Mouse (Mus musculus) retina, adult 2 months (tissue): ENCODE data around the gene Myo16.

Source experiments
- DNase-seq: peaks from one replicate; pipeline ENCODE4 v3.0.0-alpha.2; 2012; ENCODE audit warnings: low read depth, low spot score

Myo16 gene

DNA sequence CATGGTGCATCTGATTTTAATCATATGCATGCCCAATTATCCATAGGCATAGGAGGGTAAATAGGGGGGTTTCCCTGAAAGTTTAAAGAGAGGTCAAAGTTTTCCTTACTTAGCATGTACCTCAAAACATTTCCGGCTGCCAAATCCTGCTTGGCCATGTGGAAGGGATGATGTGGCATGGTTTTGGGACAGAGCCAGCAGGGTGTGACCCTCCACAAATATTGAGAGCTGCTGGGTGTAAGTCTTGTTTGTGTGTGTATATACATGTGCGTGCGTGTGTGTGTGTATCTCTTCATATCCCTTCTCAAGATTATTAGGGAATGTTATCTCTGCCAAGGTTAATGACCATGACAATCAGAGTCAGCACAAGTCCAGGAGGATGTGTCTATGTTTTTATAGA is 150.3 kb downstream of the Myo16 start:
- DNase-seq = no peak

DNA sequence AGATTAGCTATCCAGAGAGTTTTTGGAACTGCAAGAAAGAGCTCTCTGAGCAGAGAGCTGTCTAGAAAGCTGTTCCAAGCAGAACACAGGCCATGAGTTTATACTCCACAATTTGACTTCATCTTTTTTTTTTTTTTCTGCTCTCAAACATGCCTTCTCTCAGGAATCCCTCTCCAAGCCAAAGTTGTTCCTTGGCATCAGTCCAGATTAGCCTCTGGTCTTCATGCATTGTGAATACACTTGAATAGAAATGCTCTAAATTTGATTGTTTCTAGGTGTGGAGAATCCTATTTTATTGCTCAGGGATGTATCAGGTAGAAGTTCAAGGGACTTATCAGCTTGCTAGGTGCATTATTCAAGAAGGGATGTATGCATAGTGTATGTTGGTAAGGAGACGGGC is 151.0 kb downstream of the Myo16 start:
- DNase-seq = no peak

DNA sequence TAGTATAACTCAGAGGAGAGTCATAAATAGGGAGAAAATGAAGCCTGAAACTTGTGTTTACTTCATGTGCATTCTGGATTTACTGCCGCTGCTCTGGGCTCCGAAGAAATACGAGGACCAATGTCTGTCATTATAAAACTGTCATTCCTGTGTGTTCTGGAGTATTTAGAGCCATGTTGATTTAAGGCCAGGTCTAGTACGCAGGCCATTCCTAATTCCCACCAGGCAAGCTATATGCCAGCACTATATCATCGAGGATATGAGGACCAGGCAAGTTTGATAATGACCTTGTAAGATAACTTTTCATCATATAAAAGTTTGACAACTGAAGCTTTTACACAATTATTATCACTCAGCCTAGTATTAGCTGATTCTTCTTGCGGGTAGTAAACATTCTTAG is 153.6 kb downstream of the Myo16 start:
- no peak for DNase-seq

DNA sequence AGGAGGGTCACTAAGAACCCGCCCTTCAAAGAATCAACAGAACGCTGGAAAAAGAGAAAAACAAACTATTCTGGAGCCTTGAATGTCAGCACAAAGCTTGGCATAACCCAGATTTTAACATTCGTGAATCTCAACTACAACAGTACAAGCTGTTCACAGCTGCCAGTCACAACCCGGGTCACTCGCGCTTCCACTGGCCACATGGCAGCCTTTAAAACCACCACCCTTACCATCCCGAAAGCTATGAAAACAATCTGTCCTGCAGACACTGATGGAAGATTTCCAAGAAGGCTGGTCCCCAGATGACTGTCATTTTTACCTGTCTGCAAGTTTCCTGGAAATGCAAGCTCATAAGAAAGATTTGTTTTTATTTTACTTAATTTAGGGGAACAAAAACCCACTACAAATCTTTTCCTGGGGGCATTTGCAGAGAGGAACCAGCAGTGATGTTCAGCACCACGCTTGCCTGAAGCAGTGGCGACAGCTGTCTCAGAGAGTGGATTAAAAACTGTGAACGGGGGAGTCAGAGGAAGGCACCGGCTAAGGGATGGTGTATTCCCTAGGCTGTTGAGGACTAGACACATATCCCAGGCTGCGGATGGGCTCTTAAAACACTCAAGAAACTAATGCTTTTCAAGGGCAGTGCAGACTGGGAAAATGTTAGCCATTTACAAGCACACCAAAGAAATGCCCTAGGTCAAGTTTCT is 154.2 kb downstream of the Myo16 start:
- DNase-seq = no peak

GRCm38 (mm10) chr8:10310470-10310869 is 156.8 kb downstream of the Myo16 start:
- DNase-seq = no peak

DNA sequence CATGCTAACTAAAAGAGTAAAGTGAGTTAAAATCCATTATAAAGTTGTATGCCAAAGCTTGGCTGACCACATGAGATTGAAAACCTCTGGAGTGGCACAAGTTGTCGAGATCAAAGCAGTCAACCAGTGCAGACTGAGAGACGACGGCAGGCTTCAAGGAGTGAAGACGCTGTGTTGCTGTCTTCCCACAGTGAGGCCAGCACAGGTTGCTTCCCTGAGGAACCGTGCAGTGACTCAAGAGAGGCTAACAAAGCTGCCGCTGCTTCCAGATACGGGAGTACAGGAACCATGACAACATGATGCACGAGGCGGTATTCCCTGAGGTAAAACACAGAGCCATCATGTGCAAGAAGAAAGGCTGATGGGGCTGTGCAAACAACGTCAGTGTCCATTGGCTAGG is 158.6 kb downstream of the Myo16 start:
- no peak for DNase-seq

- DNase-seq = no peak
Measured at GRCm38 (mm10) chr8:10316201-10316600, 162.5 kb downstream of the Myo16 start.

- no peak for DNase-seq
Measured at GRCm38 (mm10) chr8:10318103-10318502, 164.4 kb downstream of the Myo16 start.

DNA sequence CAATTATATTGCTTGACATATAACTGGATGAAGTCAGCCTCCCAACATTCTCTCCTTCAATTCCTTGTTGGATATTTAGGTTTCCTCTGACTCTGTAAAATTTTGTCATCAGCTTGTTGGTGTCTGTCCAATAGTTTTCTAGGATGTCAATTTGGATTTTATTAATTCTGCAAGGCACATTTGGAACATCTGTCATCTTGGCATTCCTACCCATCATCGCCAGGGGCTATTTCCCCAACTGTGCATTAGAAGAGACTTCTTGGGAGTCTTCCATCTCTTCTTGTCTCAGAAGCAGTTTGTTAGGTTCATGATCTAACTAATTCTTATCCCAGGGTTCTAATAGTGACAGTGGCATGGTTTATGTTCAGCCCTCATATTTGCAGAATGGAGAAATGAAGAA is 196.7 kb downstream of the Myo16 start:
- DNase-seq = no peak

DNA sequence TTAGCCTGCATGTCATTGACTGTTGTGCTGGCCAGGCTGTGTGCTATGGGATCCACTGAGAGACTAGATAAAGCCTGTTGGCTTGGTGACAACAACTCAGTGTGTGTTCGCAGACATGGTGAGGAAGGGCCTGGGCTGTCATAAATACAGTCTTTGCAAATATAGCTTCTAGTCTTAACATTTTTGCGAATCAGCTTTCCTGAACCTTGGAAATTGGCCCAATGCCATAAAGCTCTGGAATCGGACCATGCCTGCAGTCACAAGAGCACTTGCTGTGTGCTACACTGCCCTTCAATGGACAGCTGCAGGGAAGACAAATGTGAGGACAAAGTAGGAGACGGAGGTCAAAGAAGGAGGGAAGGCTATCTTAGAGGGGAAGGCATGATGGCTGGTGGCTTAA is 205.0 kb downstream of the Myo16 start:
- no peak for DNase-seq

GRCm38 (mm10) chr8:10362949-10363348 is 209.2 kb downstream of the Myo16 start:
- no peak for DNase-seq

DNA sequence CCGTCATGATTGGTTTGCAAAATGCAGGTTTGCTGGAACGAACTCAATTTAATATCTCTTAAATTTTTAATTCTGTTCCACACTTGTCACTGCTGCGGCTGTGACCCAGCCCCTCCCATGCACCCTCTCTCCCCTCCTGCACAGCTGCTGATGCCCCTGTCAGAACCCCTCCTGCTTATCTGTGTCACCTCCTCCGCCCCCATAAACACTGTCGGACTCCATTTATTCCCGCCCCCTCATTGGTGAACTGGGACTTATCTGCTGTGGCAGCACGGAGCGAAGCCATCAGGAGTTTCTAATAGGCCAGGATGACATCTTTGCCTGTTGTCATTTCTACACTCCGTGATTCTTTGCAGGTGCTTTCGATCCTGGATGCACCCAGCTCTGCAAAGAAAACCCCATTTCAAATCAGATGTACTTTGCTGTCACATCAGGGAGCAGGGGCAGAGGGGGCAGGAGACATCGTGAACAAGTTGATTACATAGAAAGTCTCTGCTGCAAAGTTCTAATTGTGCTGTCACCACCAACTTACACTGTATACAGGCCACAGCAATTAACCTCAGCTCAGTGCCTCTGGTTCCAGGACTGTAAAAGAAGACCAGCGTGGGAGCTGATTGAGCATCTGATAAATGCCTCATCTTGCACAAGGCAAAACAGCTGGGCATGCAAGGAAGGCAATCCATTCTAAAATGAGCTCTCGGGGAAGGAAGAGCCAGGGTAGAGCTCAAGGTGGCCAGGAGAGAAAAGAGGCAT is 210.1 kb downstream of the Myo16 start:
- DNase-seq = no peak

DNA sequence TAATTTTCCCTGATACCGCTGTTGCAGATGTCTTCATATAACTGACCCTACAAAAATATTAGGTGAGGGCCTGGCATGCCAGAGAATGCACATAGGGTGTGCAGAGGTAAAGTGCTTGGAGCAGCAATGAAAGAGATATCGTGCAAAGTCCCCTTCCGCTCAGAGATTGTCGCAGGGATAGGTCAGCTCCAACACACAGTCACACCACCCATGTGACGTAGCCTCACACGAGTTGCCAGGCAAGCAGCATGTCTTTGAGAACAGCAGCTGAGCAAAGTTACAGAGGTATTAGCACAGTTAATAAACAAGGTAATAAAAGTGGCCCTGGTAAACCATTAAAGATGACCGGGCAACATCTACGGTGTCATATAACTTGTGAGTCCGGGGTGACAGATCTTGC is 212.4 kb downstream of the Myo16 start:
- DNase-seq = no peak

- no peak for DNase-seq
Measured at GRCm38 (mm10) chr8:10372571-10372970, 218.9 kb downstream of the Myo16 start.

DNA sequence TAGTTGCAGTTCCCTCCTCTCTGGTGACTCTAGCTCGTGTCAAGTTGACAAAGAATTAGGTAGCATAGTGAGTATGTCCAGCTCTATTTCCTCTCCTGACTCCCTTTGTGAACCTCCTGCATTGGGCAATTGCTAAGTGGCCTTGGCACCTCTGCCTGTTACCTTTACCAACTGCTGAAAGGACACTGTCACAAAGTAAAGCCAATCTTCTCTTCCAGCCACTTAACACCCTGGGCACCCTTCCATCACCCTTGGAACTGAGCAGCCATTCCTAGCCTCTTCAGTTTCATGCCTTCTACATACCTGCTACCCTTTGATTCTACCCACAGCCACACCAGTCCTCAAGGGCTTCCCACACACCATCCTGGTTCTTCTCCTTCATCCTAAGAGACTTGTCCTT is 233.4 kb downstream of the Myo16 start:
- no peak for DNase-seq

DNA sequence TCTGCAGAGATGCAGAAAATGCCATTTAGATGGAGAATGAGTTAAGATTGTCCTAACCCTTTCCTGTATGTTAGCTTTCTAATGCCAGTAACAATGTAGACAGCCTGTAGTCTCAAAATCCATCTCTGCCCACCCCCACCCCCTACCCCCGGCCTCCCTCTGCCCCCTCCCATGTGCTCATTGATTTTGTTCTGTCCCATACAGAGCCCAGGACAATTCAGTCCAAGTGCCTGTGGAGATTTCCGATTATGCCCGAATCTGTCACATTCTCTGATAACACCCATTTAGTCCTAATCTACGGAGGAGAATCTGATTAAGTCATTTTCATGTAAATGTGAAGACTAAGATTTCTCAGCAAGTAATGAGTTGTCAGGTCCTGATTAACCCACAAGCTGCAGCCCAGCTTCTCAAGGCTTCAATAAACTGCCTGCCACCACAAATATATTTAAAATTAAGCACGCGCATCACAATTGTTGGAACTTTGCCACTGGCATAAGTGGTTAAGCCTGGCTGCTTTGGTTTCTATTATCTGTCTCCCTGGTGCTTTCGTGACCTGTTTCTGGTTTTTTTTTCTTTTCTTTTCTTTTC is 237.5 kb downstream of the Myo16 start:
- no peak for DNase-seq

DNA sequence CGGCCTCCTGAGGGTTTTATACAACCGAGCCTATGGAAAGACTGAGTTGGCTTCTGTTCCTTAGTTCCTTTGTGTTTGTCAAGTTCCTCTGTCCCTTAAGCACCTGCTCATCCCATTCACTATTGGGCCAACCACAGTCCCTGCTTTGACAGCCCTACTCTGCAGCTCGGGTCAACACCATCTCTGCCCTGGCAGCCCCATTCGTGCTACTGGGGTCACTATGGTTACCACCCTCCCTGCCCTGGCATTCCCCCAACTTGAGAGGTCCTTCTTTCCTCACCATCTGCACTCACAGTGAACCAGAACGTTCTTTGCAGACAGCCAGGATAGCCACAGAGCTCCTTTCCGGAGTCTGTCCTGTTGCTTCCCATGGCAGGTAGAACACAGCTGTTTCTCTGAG is 238.2 kb downstream of the Myo16 start:
- no peak for DNase-seq

DNA sequence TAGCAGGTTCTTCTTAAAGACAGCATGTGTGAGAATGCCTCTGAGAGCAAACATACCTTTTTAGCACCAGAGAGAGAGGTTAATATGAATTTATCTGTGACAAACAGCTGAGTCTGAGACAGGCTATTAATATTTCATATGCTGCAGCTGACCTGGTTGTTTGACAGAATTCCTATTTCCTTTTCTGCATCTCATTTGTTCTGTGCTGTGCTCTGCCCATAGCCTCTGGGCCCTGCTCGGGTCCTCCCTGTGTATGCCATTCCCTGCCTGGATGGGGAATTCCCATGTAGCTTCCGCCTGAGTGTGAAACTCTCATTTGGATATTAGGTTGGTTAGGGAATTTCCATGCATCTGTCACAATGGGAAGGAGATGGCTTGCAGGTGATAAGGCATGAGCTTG is 240.8 kb downstream of the Myo16 start:
- no peak for DNase-seq

GRCm38 (mm10) chr8:10395146-10395545 is 241.4 kb downstream of the Myo16 start:
- DNase-seq = no peak

- peak; percentile 36 for DNase-seq
Measured at GRCm38 (mm10) chr8:10402606-10403005, 248.9 kb downstream of the Myo16 start.

- DNase-seq = no peak
Measured at GRCm38 (mm10) chr8:10405469-10405868, 251.8 kb downstream of the Myo16 start.

DNA sequence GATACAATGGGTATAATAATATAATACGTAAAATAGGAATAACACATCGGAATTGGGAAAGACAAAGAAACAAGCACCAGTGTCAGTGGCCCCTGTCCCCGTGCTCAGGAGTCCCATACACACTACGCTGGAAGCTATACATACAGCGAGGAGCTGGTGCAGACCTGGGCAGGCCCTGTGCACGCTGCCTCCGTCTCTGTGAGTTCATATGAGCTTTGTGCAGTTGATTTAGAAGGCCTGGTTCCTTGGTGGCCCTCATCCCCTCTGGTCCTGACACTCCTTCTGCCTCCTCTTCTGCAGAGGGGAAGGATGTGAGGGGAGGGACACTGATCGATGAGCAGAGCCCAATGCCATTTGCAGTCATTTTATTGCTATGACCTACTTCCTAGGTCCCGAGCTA is 255.3 kb downstream of the Myo16 start:
- no peak for DNase-seq

- DNase-seq = no peak
Measured at GRCm38 (mm10) chr8:10411511-10411910, 257.8 kb downstream of the Myo16 start.
